Mouse (Mus musculus) olfactory bulb, adult 2 months (tissue): ENCODE measurements at regions not wholly inside any gene's neighbourhood (a gene's known extent, or its start where the extent isn't known, plus 50 kb on each side); places are given as distances from the start of the nearest gene placed in this dataset.

Experiments
- H3K27ac ChIP-seq: fragments of 200-500 bp; 2 replicates; pipeline ENCODE4 v1.5.1; 2012; ENCODE audit warnings: low read depth, low read length; ENCODE audit not compliant: insufficient read depth
- H3K4me1 ChIP-seq: fragments of 200-500 bp; 2 replicates; pipeline ENCODE4 v1.6.1; 2012; ENCODE audit warnings: low read length; ENCODE audit not compliant: control insufficient read depth, insufficient read depth
- H3K4me3 ChIP-seq: fragments of 200-500 bp; 2 replicates; pipeline ENCODE4 v1.5.1; 2012; ENCODE audit warnings: mild to moderate bottlenecking, low read depth, low read length, moderate library complexity; ENCODE audit not compliant: insufficient read depth
- CTCF ChIP-seq: fragments of 200-500 bp; IDR thresholded peaks from 2 replicates; pipeline ENCODE4 v1.5.1; 2012; ENCODE audit warnings: low read depth, mild to moderate bottlenecking, low read length, moderate library complexity; ENCODE audit not compliant: insufficient read depth
- POLR2A ChIP-seq: fragments of 200-500 bp; IDR thresholded peaks from 2 replicates; pipeline ENCODE4 v1.6.1; 2012; ENCODE audit warnings: mild to moderate bottlenecking, low read depth, low read length, moderate library complexity; ENCODE audit not compliant: insufficient read depth
- WGBS: fragments of 180-500 bp; shearing (Covaris S2); methylation state at CpG from one replicate; pipeline ENCODE4 v1.1.7; 2018; 5-methylcytosine and 5-hydroxymethylcytosine counted together

- Histone ChIP-seq H3K4me3 (no peak overlapping the region), H3K27ac (no peak overlapping the region), H3K4me1 (no peaks in the 10 kb centered on the region)
- TF ChIP-seq CTCF: no peak
- no peak for TF ChIP-seq POLR2A
- WGBS: 88% methylated on average over 18 of the region's 18 CpGs
These were observed 314.3 kb upstream of the Nrip1 start for GRCm38 (mm10) chr16:76687735-76688447.

- TF ChIP-seq POLR2A (no peak), CTCF (no peak)
- no peaks in the 10 kb centered on the region for H3K4me1 ChIP-seq
- H3K4me3 ChIP-seq: no peak overlapping the region
- 34% methylated on average over 8 of the region's 8 CpGs for WGBS
- H3K27ac ChIP-seq: no peak overlapping the region
These were observed 311.9 kb upstream of the Nrip1 start for GRCm38 (mm10) chr16:76685562-76685961.

GRCm38 (mm10) chr16:76680061-76680911 is 306.7 kb upstream of the Nrip1 start:
- no peak for TF ChIP-seq CTCF
- TF ChIP-seq POLR2A: no peak
- Histone ChIP-seq H3K4me3 (peak overlapping the region; percentile 9), H3K27ac (peak overlapping the region; percentile 67), H3K4me1 (no peaks in the 10 kb centered on the region)
- WGBS: 28% methylated on average over 19 of the region's 19 CpGs

GRCm38 (mm10) chr16:76678885-76679284 is 305.3 kb upstream of the Nrip1 start:
- Histone ChIP-seq H3K4me1 (no peaks in the 10 kb centered on the region), H3K4me3 (no peak overlapping the region), H3K27ac (no peak overlapping the region)
- 88% methylated on average over 3 of the region's 3 CpGs for WGBS
- TF ChIP-seq CTCF (no peak), POLR2A (no peak)

GRCm38 (mm10) chr16:76669795-76670194 is 296.2 kb upstream of the Nrip1 start:
- TF ChIP-seq CTCF (no peak), POLR2A (no peak)
- H3K4me1 ChIP-seq: no peaks in the 10 kb centered on the region
- no peak overlapping the region for H3K4me3 ChIP-seq
- 94% methylated on average over 4 of the region's 4 CpGs for WGBS
- H3K27ac ChIP-seq: no peak overlapping the region

GRCm38 (mm10) chr16:76667046-76667445 is 293.4 kb upstream of the Nrip1 start:
- Histone ChIP-seq H3K27ac (no peak overlapping the region), H3K4me1 (no peaks in the 10 kb centered on the region)

GRCm38 (mm10) chr16:76655106-76655505 is 281.5 kb upstream of the Nrip1 start:
- 52% methylated on average over 3 of the region's 3 CpGs for WGBS
- Histone ChIP-seq H3K4me1 (no peaks in the 10 kb centered on the region), H3K27ac (no peak overlapping the region), H3K4me3 (no peak overlapping the region)
- TF ChIP-seq CTCF (no peak), POLR2A (no peak)

More at GRCm38 (mm10) chr16:76667046-76667445, 293.4 kb upstream of the Nrip1 start:
- 67% methylated on average over 3 of the region's 3 CpGs for WGBS
- TF ChIP-seq CTCF: no peak
- TF ChIP-seq POLR2A: no peak
- no peak overlapping the region for H3K4me3 ChIP-seq

GRCm38 (mm10) chr16:76644281-76644680 is 270.7 kb upstream of the Nrip1 start:
- Histone ChIP-seq H3K4me1 (no peaks in the 10 kb centered on the region), H3K4me3 (no peak overlapping the region), H3K27ac (no peak overlapping the region)
- 92% methylated on average over 6 of the region's 6 CpGs for WGBS
- TF ChIP-seq POLR2A (no peak), CTCF (no peak)

- Histone ChIP-seq H3K4me3 (no peak overlapping the region), H3K27ac (no peak overlapping the region), H3K4me1 (no peaks in the 10 kb centered on the region)
- WGBS: 96% methylated on average over 9 of the region's 9 CpGs
- TF ChIP-seq POLR2A (no peak), CTCF (no peak)
These were observed 270.2 kb upstream of the Nrip1 start for GRCm38 (mm10) chr16:76643801-76644200.
